Mouse (Mus musculus) spleen, adult 2 months (tissue): ENCODE results near the gene Irf2bpl.
A peak's percentile ranks its signal among the peaks of the same experiment; 100 is the strongest.

Experiments
- CTCF ChIP-seq: fragments of 200-500 bp; IDR thresholded peaks from 2 replicates; pipeline ENCODE4 v1.5.1; 2011; ENCODE audit warnings: mild to moderate bottlenecking, inconsistent platforms; ENCODE audit not compliant: insufficient read depth, insufficient read length, insufficient replicate concordance; ENCODE audit errors: extremely low read depth
- POLR2A ChIP-seq: fragments of 200-500 bp; IDR thresholded peaks from 2 replicates; pipeline ENCODE4 v1.6.1; 2011; ENCODE audit warnings: low read depth, low read length, inconsistent platforms

GRCm38 (mm10) chr12:86888130-86889069, 3.8 kb upstream of the Irf2bpl start:
- TF ChIP-seq CTCF = 0 out of 2 replicates have a peak, but pooled peaks have one; percentile 16
- TF ChIP-seq POLR2A = peak; percentile 18; the same call in 1 of the 2 replicates
